Mouse (Mus musculus): ENCODE results near the gene Pik3cb.

DNA sequence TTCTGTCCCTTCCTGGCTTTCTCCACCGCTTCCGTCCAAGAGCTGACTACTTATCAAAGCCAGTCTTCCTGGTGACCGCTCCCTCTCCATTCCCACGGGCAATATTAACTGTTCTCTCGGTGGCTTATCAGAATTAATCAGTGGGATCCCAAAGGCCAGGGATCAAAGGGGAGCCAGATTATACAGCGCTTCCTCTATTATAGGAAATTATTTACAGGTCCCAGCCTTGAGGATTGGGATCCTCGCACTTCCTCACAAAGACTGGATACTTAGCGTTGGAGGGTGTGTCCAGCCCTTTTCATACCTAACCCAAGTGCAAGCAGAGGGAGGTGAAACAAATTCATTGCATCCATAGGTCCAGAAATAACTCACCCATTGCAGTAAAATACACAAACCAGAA is 108.4 kb downstream of the Pik3cb start:
- no peak for TF ChIP-seq CTCF (IDR thresholded peaks at IDR 0.05)
- TF ChIP-seq EP300 (IDR thresholded peaks at IDR 0.05): no peak
